ENCODE assay signal across 28 mouse cellular contexts in the genomic region with DNA sequence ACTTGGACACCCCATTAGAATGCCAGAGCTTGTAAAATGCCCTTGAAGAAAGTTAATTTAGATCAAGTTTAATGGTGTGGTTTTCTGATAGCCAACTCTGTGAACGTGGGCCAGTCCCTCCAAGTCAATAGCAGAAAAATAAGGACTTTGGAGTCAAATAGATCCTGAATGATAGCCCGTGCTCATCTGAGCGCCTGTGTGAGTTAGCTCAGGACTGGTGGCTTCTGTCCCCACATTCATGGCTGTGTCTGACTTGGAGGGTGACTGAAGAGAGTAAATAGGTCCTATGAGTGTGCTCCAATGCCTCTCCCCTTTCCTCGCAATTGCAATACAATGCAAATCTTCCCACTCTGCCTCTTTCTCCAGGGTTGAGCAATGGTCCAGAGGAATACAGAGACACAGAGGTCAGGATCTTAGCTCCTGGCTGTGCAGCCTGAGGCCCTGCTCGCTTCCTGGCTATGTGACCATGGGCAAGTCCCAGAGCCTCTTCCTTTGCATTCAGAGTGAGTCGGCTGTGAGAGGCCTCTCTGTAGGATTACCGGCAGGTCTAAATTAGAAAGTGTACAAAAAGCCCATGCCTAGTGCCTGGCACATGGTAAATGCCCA.
DNase-seq lines count a peak whose midpoint lies in the region; ATAC-seq and TF ChIP-seq lines count a peak whose summit lies in the region.
"Had no signal": no experiment of that assay in that cellular context is flagged by ENCODE, and none has a peak within 500 bp of the region (broad histone marks: within the 10 kb centered on the region; RNA-seq: fewer than 3 reads in every experiment).

No protein-coding gene starts in this region.

- H3K4me3 ChIP-seq in intestine, postnatal 0 days (ENCODE audit: low read depth, low read length): no peak overlapping the region
- H3K4me3 ChIP-seq in liver, embryonic 13.5 days (replicated peaks): no peak overlapping the region
- H3K4me3 ChIP-seq in stomach, postnatal 0 days (ENCODE audit: low read depth, low read length): no peak overlapping the region
- no peak overlapping the region for H3K4me3 ChIP-seq in forebrain, embryonic 10.5 days
- H3K4me3 ChIP-seq: erythroblast, embryonic 14.5 days; forebrain, embryonic 12.5 days; heart, embryonic 10.5 days; heart, embryonic 15.5 days; hindbrain, embryonic 13.5 days; kidney, embryonic 15.5 days; layer of hippocampus, adult 2 months; left cerebral cortex, adult 2 months; limb, embryonic 12.5 days; midbrain, embryonic 13.5 days had no signal

- 38% methylated on average over 7 of the region's 7 CpGs for WGBS in intestine, postnatal 0 days
- WGBS in liver, embryonic 13.5 days (ENCODE audit: insufficient replicate concordance): 47% methylated on average over 7 of the region's 7 CpGs
- WGBS in stomach, postnatal 0 days: 70% methylated on average over 7 of the region's 7 CpGs
- WGBS in forebrain, embryonic 10.5 days: 83% methylated on average over 7 of the region's 7 CpGs

- peak; percentile 36; the same call in 1 of the 2 replicates for ATAC-seq in intestine, postnatal 0 days
- peak; percentile 66; the same call in 1 of the 2 replicates for ATAC-seq in liver, embryonic 13.5 days (ENCODE audit: low read depth)
- ATAC-seq in stomach, postnatal 0 days (ENCODE audit: low FRiP score, low TSS enrichment): 0 out of 2 replicates have a peak, but pooled peaks have one; percentile 24
- ATAC-seq: midbrain, embryonic 13.5 days had no signal

- H3K9me3 ChIP-seq in intestine, postnatal 0 days (ENCODE audit: control insufficient read depth): no peaks in the 10 kb centered on the region
- no peaks in the 10 kb centered on the region for H3K9me3 ChIP-seq in liver, embryonic 13.5 days (replicated peaks)
- H3K9me3 ChIP-seq in stomach, postnatal 0 days (ENCODE audit: control insufficient read depth, low read length): no peaks in the 10 kb centered on the region
- H3K9me3 ChIP-seq in forebrain, embryonic 10.5 days: no peaks in the 10 kb centered on the region
- H3K9me3 ChIP-seq: forebrain, embryonic 12.5 days; heart, embryonic 10.5 days; heart, embryonic 15.5 days; hindbrain, embryonic 13.5 days; kidney, embryonic 15.5 days; limb, embryonic 12.5 days; midbrain, embryonic 13.5 days had no signal

- no peaks in the 10 kb centered on the region for H3K36me3 ChIP-seq in intestine, postnatal 0 days (ENCODE audit: control insufficient read depth, insufficient read depth)
- no peaks in the 10 kb centered on the region for H3K36me3 ChIP-seq in liver, embryonic 13.5 days
- no peaks in the 10 kb centered on the region for H3K36me3 ChIP-seq in stomach, postnatal 0 days (ENCODE audit: control insufficient read depth, insufficient read depth, low read length)
- no peaks in the 10 kb centered on the region for H3K36me3 ChIP-seq in forebrain, embryonic 10.5 days (replicated peaks)
- H3K36me3 ChIP-seq: forebrain, embryonic 12.5 days; G1E; heart, embryonic 10.5 days; heart, embryonic 15.5 days; hindbrain, embryonic 13.5 days; kidney, embryonic 15.5 days; limb, embryonic 12.5 days; midbrain, embryonic 13.5 days had no signal

- TF ChIP-seq EP300 in stomach, postnatal 0 days (optimal IDR thresholded peaks at IDR 0.05): no peak

- no peak for TF ChIP-seq CTCF in intestine, postnatal 0 days (IDR thresholded peaks at IDR 0.05; ENCODE audit: low read depth)
- no peak for TF ChIP-seq CTCF in stomach, postnatal 0 days (IDR thresholded peaks at IDR 0.05; ENCODE audit: low read depth)

- peak; percentile 73 for DNase-seq in adipocyte (ENCODE audit: low spot score)
- DNase-seq in liver, embryonic 13.5 days: no peak
- no peak for DNase-seq in stomach, postnatal 0 days (ENCODE audit: low spot score)
- DNase-seq in right cerebral cortex, postnatal 4 days: no peak
- no peak for DNase-seq in embryo, embryonic 10 days (ENCODE audit: low spot score)
- DNase-seq in forebrain, embryonic 10.5 days (ENCODE audit: extremely low spot score, low spot score): no peak
- DNase-seq: adrenal gland, postnatal 14 days; cerebellum, adult 11-12 months; cerebellum, adult 9-11 months; gastrocnemius, postnatal 14 days; kidney, adult 18-20 months; kidney, postnatal 36 days; lung, adult 2 months; lung, postnatal 10 days; right cerebral cortex, adult 18-20 months had no signal

- no peak overlapping the region for H3K27ac ChIP-seq in intestine, postnatal 0 days (ENCODE audit: low read depth, low read length)
- H3K27ac ChIP-seq in liver, embryonic 13.5 days: peak overlapping the region; percentile 65
- H3K27ac ChIP-seq in stomach, postnatal 0 days (replicated peaks): no peak overlapping the region
- no peak overlapping the region for H3K27ac ChIP-seq in forebrain, embryonic 10.5 days
- H3K27ac ChIP-seq: forebrain, embryonic 12.5 days; heart, embryonic 10.5 days; heart, embryonic 15.5 days; hindbrain, embryonic 13.5 days; kidney, embryonic 15.5 days; layer of hippocampus, adult 2 months; left cerebral cortex, adult 2 months; limb, embryonic 12.5 days; macrophage; midbrain, embryonic 13.5 days had no signal

- 0 out of 2 replicates have a peak, but pooled peaks cover 7% of the 10 kb centered on the region for H3K4me1 ChIP-seq in intestine, postnatal 0 days (replicated peaks; ENCODE audit: control insufficient read depth, insufficient read depth, low read length)
- peaks cover 3% of the 10 kb centered on the region; the same call in 1 of the 2 replicates for H3K4me1 ChIP-seq in liver, embryonic 13.5 days (replicated peaks)
- H3K4me1 ChIP-seq in stomach, postnatal 0 days (replicated peaks; ENCODE audit: control insufficient read depth, insufficient read depth): no peaks in the 10 kb centered on the region; the same call in 1 of the 2 replicates
- H3K4me1 ChIP-seq in forebrain, embryonic 10.5 days: 0 out of 2 replicates have a peak, but pooled peaks cover 5% of the 10 kb centered on the region
- H3K4me1 ChIP-seq: heart, embryonic 10.5 days; heart, embryonic 15.5 days; midbrain, embryonic 13.5 days had no signal

- no peaks in the 10 kb centered on the region for H3K27me3 ChIP-seq in intestine, postnatal 0 days (replicated peaks; ENCODE audit: control insufficient read depth, insufficient read depth, low read length)
- no peaks in the 10 kb centered on the region for H3K27me3 ChIP-seq in liver, embryonic 13.5 days
- no peaks in the 10 kb centered on the region for H3K27me3 ChIP-seq in stomach, postnatal 0 days (ENCODE audit: control insufficient read depth, insufficient read depth, low read length)
- no peaks in the 10 kb centered on the region for H3K27me3 ChIP-seq in forebrain, embryonic 10.5 days (ENCODE audit: poor library complexity, severe bottlenecking)
- H3K27me3 ChIP-seq: forebrain, embryonic 12.5 days; heart, embryonic 15.5 days; hindbrain, embryonic 13.5 days; kidney, embryonic 15.5 days; limb, embryonic 12.5 days; midbrain, embryonic 13.5 days had no signal

- no peak overlapping the region for H3K4me2 ChIP-seq in intestine, postnatal 0 days (replicated peaks; ENCODE audit: low read depth)
- no peak overlapping the region for H3K4me2 ChIP-seq in liver, embryonic 13.5 days
- H3K4me2 ChIP-seq in stomach, postnatal 0 days (replicated peaks; ENCODE audit: low read depth): no peak overlapping the region
- H3K4me2 ChIP-seq: forebrain, embryonic 12.5 days; heart, embryonic 15.5 days; hindbrain, embryonic 13.5 days; kidney, embryonic 15.5 days; limb, embryonic 12.5 days; midbrain, embryonic 13.5 days had no signal

- H3K9ac ChIP-seq in intestine, postnatal 0 days (ENCODE audit: low read depth, low read length): no peak overlapping the region
- no peak overlapping the region for H3K9ac ChIP-seq in liver, embryonic 13.5 days
- H3K9ac ChIP-seq in stomach, postnatal 0 days (ENCODE audit: low read length): no peak overlapping the region
- H3K9ac ChIP-seq: forebrain, embryonic 12.5 days; heart, embryonic 15.5 days; hindbrain, embryonic 13.5 days; kidney, embryonic 15.5 days; limb, embryonic 12.5 days; midbrain, embryonic 13.5 days had no signal
